Mouse (Mus musculus) right cerebral cortex, postnatal 10 days (tissue): Measurements from ENCODE around the gene Itgad.

Experiments
- DNase-seq, 2 experiments: peaks; one replicate each; pipeline ENCODE4 v3.0.0; 2021; ENCODE audit warnings: low spot score in 2 of 2

Gene Itgad

DNA sequence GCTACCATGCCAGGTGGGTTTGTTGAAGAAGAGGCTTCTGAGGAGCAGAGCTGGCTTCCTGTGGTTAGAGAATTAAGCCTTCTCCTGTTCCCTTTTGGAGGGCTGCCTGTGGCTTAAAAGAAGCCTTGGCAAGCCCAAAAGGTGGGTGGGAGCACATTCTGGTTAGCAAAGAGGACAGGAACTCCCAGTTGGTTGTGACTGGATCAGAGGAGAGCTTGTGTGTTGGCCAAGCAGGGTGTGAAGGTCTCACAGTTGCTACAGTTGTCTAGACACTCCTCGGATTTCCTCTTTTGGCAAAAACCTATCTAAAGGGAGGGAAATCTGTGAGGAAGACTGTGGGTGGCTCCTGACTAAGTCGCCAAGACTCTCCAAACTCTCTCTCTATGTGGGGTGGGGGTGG, 24.2 kb downstream of the Itgad start:
- peak; percentile 26 to 54 for DNase-seq

DNA sequence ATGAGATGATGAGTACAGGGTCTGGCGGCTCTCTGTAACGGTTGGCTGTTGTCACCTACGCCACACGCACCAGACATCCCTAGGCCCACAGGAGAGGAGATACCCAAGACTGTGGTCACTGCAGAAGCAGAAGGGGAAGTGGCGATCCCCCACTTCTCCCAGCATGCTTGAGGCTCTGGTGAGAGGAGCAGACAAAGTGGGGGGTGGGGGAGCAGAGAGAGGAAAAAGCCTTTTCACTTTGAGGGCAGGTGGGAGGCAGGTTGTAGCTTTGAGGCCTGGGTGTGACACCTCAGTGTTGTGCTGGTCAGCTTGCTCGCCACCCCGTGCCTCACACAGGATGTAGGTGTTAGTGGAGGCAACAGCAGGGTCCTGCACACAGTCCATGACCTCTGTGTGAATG, 25.9 kb downstream of the Itgad start:
- no peak for DNase-seq

DNA sequence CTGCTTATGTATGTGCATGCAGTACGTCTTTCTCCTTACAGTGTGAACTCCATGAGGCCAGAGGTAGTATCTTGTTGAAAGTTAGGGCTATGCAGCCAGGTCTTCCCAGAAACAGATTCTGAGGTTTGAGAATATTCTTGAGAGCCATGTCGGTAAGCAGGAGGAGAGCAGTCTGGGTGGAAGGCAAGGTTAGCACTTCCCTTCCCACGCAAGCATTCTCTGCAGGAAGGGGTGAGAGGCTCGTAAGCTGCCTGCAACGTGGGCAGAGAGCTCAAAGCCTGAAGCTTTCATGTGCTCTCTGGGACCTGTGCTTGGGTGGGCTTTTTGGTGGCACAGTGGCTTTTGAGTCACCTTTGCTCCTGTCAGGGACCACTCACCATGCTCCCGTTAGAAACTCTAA, 26.4 kb downstream of the Itgad start:
- no peak for DNase-seq

DNA sequence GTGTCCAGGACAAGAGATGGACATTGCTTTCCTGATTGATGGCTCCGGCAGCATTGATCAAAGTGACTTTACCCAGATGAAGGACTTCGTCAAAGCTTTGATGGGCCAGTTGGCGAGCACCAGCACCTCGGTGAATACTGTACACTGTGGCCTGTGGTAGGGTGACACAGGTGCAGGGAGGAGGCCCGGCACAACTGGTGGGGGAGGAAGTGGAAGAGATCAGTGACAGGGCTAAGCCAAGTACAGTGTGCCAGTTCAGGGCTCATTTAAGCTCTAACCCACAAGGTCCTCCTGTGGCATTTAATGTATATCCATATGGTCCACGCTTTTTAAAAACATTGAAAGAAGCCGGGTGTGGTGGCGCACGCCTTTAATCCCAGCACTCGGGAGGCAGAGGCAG, 27.5 kb downstream of the Itgad start:
- DNase-seq, result no peak

DNA sequence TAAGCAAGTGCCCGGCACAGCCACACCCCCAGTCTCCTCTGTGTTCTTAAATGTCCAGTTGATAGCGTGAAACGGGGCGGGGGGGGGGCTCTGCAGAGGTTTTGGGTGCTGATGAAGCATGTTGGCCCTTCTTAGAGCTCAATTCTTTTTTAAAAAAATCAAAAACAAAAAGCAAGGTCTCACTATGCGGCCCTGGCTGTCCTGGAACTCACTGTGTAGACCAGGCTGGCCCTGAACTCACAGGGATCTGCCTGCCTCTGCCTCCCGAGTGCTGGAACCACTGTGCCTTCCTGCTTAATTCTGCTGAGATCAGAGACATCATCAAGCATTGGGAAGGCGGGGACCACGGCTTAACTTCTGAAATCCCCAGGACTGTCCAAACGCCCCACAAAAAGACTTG, 47.4 kb downstream of the Itgad start:
- no peak for DNase-seq

DNA sequence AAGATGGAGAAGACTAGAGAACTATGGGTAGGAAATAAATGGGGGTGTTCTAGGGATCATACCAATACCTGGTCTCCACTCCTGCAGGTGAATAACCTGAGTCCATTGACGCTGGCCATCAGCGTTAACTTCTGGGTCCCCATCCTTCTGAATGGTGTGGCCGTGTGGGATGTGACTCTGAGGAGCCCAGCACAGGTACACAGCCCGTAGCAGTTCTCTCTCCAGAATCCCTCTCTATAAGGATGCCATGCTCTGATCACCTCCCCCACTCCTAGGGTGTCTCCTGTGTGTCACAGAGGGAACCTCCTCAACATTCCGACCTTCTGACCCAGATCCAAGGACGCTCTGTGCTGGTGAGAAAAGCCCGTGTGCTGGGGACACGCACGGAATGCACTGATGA, 48.9 kb downstream of the Itgad start:
- no peak for DNase-seq

DNA sequence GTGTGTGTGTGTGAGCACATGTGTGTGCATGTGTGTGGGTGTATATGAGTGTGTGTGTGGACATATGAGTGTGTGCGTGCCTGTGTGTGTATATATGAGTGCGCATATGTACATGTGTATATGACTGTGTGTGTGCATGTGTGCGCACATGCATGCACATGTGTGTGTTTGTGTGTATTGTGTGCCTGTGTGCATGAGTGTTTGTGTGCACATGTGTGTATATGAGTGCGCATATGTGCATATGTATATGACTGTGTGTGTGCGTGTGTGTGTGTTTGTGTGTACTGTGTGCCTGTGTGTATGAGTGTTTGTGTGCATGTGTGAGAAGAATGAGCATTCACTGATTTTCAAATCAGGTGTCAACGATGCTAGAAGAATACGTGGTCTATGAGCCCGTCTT, 50.0 kb downstream of the Itgad start:
- no peak for DNase-seq

DNA sequence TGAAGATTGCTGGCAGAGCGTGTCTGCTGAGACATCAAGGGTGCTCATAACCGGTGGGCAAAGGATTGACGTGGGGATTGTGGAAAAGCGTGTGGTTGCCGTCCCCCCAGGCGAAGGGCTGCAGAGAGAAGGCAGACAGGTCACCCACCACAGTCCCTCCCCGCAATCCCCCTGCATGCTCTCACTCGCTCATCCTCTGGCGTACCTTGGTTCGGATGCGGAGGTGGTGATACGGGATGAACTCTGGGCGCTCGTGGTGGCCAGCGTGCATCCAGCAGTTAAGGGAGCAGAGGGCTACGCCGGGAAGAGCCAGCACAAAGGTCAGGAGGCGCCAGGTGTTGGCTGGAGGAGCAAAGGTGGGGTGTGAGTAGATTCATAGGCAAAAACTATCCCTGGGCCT, 51.5 kb downstream of the Itgad start:
- DNase-seq, result no peak

DNA sequence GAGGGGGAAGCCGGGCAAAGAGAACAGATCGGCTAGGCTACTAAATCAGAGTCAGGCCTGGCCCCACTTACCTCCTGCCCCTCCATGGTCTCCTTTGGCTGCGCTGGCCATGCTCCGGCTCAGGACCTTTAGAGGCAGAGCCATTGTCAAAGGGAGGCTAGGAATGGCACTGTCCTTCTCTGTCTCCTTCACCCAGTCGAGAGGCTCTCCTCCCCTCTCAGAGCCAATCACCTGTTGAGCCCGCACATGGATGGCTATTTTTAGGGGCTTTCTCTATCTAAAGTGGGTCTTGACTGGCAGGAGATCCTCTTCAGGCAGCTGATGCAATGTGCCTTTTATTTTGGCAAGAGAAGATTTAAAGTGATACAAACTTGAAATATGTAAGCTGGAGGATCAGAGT, 52.0 kb downstream of the Itgad start, which contains the start of gene Cox6a2:
Cox6a2 (minus strand) TSS at position 236 of the 400 bp plus-strand sequence.
- DNase-seq, result no peak

DNA sequence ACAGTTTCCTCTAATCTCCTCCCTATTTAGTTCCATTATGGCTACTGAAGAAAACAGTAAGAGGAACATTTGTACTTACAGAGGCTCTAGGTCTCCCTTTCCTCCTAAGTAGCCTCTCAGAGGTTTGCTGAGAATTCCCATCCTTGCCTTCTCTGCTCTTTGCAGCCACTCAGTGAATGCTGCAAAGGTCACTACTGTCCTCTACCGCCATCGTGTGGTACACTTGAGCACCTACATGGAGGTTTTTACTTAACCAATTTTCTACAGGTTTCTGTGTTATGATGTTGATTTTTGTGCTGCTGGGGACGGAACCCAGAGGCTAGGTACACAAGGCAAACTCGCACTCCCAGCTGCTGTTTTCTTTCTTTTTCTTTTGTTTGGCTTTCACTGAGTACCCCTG, 54.0 kb downstream of the Itgad start:
- peak; percentile 76 to 80 for DNase-seq

DNA sequence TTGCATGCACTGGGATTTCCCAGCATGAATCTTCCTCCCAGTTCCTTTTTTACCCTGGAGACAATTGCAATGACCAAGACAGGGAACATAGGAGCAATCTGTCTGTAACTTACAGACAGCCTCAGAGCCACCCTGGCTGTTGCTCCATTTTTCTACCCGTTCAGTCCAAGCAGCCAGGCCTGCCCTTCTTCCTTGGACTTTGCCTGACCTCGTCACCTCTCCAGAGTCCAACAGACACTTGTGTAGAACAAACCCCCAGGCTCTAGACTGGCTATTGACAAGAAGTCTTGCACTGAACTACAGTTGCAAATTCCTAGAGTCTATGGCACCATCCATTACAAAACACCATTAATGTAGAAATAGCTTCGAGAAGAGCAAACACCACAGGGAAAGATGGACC, 55.6 kb downstream of the Itgad start:
- DNase-seq, result no peak

DNA sequence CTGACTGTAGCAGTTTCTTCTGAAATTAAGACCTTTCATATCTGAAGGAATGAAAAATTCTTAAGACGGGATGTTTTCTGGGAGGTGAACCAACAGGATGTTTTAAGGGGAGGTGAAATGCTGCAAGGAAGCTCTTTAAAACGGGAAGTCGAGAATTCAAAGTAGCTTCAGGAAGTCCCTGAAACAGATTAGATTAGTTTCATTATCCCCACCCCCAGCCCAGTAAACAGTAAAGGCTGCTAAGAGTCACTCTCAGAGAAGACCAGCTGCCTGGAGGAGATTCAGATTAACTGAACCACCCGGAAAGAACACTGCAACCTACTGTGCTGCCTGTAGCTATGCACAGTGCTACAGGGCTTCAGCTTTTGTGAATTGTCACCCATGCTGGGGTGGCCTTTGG, 65.8 kb downstream of the Itgad start:
- no peak for DNase-seq

DNA sequence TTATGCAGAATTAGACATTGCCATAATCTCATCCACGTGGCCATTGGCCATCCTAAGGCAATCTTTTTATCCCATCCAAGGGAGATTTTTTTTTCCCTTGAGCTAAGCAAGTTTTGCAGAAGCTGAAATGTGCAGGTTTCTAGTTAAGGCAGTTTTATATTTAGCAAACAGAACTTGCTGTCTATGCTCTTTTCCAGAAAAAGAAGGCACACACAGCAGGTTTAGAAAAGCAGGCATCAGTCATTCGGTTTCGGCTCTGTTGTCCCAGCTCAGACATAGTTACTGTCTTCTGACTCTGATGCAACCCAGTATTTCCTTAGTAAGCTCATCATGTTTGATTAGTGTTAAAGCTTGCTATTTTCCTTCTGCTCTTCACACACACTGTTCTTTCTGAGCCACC, 66.8 kb downstream of the Itgad start:
- peak in 1 of 2 experiments; percentile 60 for DNase-seq

DNA sequence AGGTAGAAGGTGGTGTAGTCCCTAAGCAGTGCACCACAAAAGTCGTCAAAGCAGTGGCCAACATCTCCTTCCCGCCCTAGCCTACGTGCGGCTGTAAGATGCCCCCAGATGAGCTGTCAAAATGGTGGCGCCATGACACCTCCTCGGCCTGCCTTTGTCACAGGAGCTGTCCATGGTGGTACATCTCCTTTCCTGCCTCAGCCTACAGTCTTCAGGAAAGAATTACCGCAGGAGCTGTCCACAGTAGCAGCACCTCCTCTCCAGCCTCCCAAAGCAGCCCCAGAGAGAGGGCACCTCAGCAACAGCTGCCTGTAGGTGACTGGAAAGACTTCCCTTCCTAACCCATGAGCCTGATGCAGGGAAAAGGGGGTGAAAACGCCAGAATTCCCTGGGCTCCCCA, 77.6 kb downstream of the Itgad start:
- DNase-seq, result no peak

DNA sequence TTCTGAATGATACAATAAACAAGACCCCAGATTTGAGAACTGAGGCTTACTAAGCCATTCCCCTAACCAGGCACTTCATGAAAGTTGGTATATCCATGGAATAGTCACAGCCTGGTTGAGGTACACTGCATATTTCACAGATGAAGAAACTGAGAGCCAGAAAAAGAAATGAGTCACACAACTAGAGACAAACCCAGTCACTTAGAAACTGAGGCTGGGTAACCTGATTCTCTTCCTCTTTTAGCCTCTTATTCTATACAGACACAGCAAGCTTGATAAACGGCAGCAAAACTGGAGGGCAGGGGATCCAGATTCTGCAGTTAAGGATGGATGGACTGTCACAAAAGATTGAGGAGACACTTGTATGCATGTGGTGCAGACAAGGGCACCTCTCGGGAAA, 80.6 kb downstream of the Itgad start:
- no peak for DNase-seq

DNA sequence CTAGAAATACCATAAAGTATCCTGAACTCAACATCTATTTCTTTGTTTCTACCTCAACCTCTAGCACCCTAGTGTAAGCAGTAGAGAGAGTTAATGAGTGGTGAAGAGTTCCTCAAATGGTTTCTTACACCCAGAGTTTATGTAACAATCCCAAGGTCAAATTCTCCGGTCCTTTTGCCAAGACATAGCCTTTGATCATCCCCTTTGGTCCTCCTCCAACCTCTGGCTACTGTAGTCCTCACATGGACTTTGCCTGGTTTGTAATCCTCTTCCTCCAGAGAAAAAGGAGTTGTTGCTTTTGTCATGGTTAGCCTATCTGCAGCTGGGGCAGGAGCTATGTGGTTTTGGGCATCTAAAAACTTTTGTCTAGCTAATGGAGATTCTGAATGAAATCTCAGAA, 81.3 kb downstream of the Itgad start:
- peak in 1 of 2 experiments; percentile 9 for DNase-seq

DNA sequence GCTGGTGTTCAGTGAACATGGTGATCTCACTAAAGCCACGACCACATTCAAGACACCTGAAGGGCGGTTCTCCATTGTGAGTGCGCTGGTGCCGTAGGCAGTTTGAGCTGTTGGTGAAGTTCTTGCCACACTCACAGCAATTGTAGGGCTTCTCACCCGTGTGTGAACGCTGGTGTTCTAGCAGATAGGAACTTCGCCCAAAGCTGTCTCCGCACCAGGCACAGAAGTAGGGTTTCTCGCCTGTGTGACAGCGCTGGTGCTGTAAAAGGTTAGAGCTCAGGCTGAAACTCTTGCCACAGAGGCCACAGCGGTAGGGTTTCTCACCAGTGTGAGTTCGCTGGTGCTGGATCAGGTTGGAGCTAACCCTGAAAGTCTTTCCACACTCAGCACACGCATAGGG, 82.2 kb downstream of the Itgad start:
- no peak for DNase-seq

DNA sequence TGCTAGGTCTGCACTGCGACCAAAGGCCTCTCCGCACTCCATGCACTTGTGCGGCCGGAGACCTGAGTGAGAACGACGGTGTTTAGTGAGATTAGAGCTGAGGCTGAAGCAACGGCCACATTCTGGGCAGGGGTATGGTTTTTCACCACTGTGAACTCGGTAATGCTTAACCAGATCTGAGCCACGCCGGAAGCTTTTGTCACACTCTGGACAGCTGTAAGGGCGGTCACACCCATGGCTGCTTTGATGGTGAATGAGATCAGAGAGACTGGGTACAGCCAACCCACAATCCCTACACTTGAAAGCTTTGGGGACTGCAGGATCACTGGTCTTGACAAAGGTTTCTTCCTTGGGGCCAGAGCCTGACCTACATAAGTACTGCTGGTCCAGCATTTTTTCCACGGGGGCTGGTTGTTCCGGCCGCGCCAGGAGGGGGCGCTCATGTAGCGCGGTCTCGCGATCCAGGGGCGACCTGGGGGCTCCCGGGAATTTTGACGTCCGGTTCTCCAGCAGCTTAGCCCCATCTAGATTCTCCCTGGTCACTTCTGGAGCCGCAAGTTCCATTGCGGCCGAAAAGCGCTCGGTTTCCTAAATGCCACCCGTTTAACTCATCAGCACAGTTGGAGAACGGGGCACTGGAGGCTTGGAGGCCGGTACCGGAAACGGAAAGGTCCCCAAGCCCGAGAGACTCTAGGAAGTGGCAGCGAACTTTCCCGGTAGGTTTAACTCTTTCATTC, 82.8 kb downstream of the Itgad start, which contains the start of gene Armc5:
Armc5 (plus strand) TSS at position 487 of the 737 bp plus-strand sequence.
- DNase-seq, result peak; percentile 84 to 87

DNA sequence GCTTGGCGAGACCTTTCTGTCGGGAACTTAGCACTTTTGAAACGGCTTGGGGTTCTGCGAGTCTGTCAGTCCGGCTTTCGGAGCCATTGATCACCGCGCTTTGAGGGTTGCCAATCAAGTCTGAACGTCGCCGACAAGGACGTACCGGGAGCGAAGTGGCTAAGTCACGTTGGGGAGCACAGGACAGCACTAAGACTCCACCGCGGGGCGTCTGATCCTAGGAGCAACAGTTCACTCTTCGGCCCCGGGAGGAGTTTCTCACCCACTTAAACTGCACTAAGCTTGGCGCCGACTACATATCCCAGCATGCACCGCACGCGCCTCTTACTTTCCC, 83.4 kb downstream of the Itgad start:
- no peak for DNase-seq

DNA sequence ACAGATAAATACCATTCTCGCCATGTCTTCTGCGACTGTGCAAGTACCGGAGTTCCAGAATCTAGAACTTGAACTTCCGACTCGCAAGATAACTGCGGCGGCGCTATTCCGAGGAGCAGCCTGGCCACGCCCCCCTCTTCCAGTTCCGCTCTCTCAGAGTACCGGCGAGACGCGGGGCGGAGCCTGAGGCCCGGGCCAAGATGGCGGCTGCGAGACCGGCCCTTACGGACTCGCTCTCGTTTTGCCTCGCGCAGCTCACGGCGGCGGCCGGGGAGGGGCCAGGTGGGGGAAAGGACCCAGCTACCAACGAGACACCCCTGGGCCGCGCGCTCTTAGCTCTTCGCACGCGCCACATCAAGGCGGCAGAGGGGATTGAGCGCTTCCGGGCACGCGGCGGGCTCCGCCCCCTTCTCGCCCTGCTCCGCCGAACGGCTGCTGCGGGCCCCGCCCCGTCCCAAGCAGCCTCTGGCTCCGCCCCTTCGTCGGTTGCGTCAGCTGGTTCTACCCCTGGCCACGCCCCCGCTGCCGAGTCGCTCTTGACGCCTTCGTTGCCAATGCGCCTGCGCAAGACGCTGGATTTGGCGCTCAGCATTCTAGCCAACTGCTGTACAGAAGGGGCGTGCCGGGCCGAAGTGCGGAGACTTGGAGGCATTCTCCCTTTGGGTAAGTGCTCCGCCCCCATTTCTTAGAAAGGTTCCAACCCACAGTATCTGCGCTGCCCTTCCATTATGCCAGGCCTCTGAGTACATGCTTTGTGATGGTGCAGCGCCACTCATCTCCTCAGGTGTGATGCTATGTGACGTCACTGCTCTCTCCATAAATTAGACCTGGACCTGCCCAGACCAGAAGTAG, 84.0 kb downstream of the Itgad start, which contains the start of gene 9130023H24Rik:
9130023H24Rik (minus strand) TSS at position 105 of the 852 bp plus-strand sequence.
- DNase-seq, result peak; percentile 99 to 100

DNA sequence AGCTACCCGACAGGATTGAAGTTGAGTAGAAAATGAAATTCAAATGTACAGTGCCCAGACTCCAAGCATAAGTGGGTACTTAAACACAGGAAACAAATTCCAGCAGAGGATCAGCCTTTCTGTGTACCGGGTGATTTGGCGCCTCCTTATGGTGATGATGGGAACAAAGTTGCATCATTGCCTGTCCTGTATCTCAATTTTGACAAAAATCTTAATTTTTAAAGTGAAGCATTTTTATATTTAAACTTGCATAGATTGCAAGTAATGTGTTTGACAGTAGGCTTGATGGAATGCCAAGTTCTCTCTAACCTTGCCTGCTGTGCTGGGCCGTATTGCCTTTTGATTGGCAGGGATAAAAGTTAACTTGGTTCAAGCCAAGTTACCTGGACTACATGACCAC, 84.8 kb downstream of the Itgad start:
- DNase-seq, result no peak

DNA sequence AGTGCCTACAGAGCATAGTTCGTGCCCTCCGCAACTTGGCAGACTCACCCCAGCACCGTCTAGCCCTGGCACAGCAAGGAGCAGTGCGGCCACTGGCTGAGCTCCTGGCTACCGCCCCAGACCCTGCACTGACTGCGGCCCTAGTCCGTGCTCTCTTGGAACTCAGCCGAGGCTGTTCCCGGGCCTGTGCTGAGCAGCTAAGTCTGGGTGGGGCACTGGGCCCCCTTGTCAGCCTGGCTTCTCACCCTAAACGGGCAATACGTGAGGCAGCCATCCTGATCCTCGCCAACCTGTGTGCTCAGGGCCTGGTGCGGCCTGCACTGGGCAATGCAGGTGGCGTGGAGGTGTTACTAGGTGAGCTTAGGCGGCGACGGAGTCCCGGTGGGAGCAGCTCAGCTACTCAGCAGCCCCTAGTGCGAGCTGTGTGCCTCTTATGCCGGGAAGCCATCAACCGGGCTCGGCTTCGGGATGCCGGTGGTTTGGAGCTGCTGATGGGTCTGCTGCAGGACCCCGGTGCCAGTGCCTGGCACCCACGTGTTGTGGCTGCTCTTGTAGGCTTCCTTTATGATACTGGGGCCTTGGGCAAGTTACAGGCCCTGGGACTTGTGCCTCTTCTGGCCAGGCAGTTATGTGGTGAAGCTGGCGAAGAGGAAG, 86.1 kb downstream of the Itgad start:
- peak; percentile 61 to 64 for DNase-seq

DNA sequence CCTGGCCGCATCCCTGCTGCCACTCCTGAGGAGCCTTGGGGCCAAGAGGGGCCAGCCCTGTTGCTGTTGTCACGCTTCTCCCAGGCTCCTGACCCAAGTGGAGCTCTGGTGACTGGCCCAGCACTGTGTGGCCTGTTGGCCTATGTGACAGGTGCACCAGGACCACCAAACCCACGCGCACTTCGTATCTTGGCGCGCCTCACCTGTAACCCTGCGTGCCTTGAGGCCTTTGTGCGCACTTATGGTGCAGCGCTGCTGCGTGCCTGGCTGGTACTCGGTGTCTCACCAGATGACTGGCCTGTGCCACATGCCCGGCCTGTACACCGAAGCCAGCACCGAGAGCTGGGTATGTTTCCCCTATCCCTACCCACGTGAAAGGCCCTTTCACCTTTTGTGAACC, 88.2 kb downstream of the Itgad start:
- DNase-seq, result no peak
